Mouse (Mus musculus) adrenal gland, postnatal 14 days (tissue): ENCODE measurements around the gene Erg28. TPM values are rescaled to one million over a fixed set of nuclear protein-coding genes. Genes with fewer than 3 reads are reported as not detected.

Source experiments
- DNase-seq: peaks from one replicate; pipeline ENCODE4 v3.0.0; 2021; ENCODE audit warnings: mixed read lengths
- total RNA-seq: library from RNA; stranded (reverse); gene quantifications from 2 replicates; pipeline ENCODE4 v1.2.3, GENCODE M21; 2021

Erg28 gene
- total RNA-seq, 1 experiment from 2014 or later: 28.5 TPM

DNA sequence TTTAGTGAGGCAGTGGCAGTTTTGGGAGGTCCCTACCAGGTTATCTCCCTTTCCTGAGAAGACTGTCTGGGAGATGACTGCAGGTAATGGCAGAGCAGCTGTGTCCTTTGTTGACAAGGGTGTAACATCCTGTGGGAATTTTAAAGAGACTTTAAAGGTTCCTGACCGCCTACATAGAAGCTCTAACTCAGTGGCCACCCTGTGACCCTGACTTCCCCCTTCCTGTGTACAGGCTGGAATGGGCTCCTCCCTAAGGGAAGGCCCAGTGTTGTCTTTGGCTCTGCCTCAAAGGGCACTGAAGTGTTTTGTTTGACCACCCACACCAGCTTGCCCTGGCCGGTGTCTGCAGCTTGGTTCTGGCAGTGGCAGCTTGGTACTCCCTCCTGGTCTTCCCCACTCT, 10.8 kb downstream of the Erg28 start:
- peak; percentile 84 for DNase-seq

DNA sequence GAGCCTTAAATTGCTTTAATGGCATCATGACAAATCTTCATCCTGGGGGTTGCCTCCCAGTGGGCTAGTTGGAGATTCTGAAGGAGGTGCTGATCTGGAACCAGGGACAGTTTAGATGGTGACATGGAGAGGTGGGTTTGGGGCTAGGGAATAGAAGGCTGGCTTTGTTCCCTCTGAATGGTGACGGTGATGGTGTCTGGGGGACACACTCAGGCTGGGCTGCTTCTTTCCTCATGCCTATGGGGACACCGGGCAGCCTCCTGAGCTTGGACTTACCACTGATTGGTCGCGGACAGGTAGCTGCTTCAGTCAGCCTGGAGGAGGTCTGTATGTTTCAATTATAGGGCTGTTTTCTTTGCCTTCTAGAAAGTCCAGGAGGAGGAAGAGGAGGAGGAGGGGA, 12.7 kb downstream of the Erg28 start:
- DNase-seq: no peak

DNA sequence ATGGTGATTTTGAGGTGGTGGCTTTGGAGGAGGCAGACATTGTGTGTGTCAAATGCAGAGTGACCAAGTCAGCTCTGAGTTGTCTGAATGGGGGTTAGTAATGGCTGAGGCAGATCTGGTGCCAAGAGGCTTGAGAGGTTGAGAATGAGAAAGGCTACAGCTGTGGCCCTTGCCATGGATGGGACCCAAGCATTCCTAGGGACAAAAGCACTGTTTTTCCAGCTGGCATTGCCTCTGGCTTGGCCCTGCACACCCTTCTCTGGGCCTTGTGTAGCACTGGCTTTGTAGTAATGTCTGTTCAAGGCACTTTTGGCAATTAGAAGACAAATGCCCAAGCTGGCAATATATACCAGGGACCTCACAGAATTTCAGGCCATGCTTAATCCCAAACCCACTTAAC, 13.4 kb downstream of the Erg28 start:
- no peak for DNase-seq

DNA sequence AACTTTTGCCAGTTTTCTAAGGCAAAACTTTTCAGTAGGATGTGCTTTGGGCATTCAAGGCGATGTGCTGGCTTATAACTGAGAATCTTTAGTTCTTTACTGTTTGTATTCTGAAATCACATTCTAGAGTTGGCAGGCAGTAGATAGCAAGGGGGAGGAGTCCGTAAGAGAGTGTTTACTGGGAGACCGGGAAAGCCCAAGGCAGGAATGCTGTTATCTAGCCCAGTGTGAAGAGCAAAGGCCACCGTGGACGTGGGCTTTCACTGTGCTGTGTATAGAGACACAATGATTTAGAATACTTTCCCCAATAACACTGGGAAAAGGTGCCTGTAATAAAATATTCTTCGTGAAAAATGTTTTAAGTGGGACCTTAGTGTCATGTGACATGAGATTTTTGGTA, 14.6 kb downstream of the Erg28 start:
- no peak for DNase-seq

DNA sequence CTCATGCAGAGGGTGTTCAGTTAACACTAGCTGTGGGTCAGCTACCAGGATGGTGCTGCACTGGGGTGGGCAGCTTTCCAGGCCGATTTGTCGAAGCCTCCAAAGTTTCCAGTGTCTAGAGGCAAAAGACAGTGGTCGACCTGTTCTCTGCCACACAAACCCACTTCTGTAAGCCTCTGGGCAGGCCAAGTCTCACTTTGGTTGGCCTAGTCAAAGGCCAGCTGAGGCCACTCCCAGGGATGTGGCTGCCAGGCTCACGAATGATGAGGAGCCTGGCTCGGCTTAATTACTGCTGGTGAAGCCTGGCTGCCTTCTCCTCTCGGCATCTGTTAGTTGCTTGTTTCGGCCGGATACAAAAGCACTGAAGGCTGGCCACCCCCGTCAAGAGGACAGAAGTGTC, 24.3 kb downstream of the Erg28 start:
- DNase-seq: no peak

DNA sequence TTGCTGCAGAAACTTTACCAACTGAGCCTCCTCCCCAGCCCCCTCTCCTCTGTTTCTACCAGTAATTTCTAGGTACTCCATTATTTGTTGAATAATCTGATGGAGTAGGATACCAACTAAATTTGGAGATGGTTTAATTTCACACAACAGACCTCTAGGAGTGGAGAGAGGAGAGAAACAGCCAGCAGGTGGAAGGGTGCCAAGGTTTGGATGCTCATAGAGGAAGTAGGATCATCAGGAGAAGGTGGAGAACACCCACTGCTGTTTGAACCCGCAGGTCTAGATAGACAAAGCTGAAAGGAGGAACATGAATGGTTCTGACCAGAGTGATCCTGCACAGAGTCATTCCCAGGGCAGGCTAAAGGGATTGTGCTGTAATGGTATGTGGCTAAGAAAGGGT, 28.8 kb downstream of the Erg28 start:
- no peak for DNase-seq

DNA sequence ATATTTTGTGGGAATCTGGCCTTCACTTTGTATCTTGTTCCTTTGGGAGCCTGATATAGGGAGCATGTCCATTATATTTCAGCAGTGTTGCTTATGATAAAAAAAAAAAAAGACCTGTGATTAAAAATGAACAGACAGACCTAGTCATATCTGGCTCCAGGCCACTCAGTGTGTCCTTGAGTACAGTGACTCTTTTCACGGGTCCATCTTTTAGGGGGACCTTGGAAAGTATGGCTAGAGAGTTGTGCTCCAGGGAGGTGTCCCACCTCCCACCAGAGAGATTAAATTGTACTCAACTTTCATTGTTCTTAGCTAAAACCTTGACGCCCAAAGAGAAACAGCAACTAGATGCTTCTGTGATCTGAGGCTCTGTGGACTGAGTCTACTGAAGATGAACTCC, 30.3 kb downstream of the Erg28 start:
- peak; percentile 42 for DNase-seq

DNA sequence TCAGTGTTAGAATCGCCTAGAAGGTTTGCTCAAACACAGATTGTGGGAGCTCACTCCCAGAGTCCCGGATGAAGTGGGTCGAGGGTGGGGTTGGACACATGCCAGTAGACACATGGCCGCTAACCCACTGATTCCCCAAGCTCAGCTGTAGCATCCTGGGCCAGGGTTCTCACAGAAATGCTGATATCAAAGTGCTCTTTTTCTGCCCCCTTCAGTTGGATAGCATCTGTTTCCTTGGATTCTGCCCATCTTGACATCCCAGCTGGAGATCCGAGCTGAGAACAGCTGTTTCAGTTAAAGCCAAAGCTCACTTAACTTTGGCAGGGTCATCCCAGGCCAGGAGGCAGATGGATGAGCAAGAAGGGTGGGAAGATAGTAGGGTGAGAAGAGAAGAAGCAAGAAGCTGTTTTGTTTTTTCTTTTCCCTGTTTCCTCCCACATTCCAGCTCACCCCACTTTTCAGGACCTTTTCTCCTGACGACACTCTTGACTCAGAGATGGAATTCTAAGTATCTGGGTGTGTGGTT, 31.5 kb downstream of the Erg28 start:
- DNase-seq: no peak

DNA sequence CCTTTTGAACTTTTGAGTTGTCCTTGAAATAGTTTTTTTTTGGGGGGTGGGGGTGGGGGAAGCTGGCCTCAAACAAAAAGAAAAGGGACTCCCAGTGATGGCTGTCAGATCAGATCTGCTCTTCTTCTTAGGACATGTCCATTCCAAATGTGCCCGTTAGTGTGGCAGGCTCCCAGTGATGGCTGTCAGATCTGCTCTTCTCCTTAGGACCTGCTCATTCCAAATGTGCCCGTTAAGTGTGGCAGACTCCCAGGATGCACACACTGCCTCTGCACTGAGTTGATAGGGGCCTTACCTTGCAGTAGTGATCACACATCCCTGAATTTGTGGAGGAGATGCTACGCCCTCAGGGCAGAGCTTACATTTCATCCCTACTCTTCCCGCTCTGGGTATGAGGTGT, 32.2 kb downstream of the Erg28 start:
- no peak for DNase-seq

DNA sequence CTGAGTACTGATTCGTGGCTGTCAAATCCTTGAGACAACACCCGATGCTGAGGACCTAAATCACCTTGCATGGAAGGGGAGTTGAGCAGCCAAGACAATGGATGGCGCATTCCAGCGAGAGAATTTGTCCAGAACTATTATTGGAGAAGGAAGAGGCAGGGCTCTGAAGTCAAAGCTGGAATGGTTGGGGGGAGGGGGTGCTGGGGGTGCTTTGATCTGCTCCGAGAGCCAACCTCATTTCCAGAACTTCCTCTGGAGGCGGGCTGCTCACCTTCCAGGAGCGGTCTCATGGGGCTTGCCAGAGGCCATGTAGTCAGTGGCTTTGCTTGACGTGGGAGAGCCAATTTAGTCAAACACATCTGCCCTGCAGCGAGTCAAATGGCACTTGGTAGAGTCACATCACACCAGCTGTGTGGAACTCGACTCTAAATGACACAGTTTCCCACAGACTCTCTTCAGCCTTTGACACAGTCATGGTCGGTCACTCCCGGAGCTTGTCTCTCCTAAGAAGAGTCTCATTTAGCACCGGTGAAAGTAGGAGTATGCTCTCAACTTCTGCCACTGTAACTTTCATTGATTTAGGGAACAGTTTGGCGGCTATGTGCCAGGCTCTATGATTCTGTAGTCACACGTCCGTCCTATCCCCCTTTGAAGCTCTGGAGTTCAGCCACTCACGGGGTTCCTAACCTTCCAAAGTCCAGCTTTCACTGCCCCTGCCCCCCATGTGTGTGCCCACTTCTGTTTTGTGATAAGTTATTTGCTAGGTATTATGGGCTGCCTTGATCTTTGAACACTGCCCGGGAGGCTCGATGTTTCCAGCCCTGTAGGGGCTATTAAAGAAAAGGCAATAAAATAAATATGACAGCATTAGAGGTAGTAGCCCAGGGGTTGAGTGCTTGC, 39.2 kb downstream of the Erg28 start:
- no peak for DNase-seq

DNA sequence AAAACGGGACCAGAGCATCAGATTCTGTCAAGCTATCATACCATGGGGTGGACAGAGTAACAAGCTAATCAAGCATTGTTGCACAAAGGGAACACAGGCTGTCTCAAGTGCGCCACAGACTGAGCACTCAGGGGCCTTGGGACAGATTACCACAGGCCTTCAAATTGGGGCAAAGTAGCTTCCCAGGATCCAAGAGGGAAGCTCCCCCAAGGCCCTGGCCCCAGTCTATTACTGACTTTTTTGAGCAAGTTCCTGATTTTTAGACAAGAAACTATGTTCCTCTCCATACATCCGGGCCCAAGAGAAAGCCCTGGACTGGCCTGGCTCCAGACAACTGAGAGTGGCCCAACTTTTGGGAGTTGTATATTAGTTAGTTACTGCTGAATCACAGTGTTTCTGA, 42.7 kb downstream of the Erg28 start:
- no peak for DNase-seq

DNA sequence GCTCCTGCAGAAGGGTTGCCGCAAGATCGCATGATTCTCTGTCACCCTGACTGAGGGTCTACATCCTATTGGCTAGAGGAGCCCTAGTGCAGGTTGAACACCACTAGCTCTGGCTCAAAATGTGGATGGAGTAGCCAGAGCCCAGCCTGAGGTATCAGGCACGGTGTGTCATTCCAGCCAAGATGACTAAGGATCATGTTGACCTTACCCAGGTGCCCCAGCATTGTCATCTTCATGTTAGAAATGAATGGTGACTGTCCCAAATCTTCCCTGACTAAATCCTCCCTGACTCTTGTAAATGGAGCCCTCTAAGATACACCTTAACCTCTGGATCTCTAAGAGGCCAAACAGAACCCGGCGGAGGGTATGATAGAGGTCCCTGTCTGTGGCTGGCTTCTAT, 44.6 kb downstream of the Erg28 start:
- no peak for DNase-seq

DNA sequence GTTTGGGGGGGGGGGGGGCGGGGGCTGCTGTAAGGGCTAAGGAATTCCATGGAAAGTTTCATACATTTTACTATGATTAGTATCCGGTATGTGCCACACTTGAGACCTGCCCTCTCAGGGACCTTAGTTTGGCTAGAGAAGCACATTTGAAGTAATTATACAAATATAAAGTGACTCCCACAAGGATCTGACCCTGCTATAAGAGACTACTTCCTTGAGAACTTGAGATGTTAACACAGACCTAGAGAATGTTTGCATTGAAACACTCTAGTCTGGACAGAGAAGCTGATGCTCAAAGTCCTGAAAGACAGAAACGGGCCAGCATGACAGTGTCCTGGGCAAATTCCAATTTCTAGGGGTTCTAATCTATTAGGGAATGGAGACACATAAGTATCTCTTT, 45.4 kb downstream of the Erg28 start:
- no peak for DNase-seq

DNA sequence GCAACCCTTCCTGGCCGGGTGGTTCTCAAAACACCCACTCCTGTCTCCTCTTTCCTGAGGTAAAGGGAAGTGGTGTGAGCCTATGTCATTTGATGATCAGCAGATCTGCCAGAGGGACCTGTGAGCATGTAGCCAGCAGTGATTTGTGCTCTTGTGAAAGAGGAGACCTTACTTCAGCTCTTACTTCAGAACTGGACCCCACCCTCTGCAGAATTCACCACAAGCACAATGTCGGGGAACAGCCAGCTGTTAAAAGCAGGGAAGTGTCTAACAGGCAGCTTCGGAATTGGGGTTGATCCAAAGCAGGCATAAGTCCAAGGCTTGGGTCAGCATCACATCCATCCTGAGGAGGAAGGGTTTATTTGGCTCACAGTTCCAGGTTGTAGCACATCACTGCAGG, 53.0 kb downstream of the Erg28 start:
- no peak for DNase-seq

DNA sequence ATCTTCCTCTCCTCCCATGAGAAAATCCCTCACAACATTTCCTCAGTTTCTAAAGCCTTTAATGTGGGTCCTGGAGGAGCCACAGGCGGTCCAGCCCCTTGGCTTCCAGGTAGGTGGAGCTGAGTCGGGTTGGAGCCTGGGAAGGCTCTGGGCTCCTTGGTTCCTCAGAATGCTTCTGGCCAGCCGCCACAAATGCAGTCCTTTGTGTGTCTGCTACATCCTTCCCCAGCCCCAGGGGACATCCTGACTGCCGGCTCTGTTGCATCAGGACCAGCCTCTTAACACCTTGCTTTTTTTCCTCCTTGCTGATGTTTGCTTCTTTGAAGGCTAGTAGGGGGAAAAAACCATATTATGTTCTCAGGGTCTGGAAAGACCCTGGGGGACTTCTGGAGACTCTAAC, 56.6 kb downstream of the Erg28 start:
- no peak for DNase-seq

DNA sequence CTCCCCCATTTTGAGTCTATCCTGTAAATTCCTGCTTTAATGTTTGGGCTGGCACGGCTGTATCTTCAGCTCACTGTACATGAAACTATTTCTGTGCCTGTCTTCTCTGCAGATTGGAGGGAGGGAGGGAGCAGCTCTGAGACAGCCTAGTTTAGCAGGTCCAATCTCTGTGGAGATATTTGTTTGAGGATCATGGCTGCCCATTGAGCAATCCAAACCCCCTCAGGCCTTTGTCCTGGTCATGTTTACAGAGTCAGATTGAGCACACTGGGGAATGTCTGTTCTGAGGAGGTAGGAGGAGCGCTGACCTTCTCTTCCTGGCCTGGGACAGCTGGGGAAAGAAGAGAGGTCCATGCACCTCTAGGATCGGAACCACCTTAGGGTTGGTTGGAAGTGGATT, 58.1 kb downstream of the Erg28 start:
- no peak for DNase-seq

Other genes starting within 250 kb of the Erg28 start
- 16.7 and 18.7 TPM in 2 replicates for gene Jdp2, start 225.5 kb downstream of the Erg28 start, total RNA-seq
- 0.74 and 1.7 TPM in 2 replicates for gene Batf, start 137.9 kb downstream of the Erg28 start, total RNA-seq
- gene Flvcr2, start 78.0 kb downstream of the Erg28 start, total RNA-seq: 4.3 and 5.7 TPM in 2 replicates
- 18.0 and 21.9 TPM in 2 replicates for gene Ttll5, start 109 bp upstream of the Erg28 start, total RNA-seq